Mouse (Mus musculus) kidney, postnatal 4 days (tissue): Measurements from ENCODE around the gene Cd70.

Experiments
- DNase-seq, 2 experiments: peaks; one replicate each; pipeline ENCODE4 v3.0.0; 2021; ENCODE audit warnings: mixed read lengths in 2 of 2

The Cd70 gene

GRCm38 (mm10) chr17:57148994-57149803 is at the start of gene Cd70:
Gene Cd70 (minus strand): TSS chr17:57149777.
- peak; percentile 42 to 43 for DNase-seq

DNA sequence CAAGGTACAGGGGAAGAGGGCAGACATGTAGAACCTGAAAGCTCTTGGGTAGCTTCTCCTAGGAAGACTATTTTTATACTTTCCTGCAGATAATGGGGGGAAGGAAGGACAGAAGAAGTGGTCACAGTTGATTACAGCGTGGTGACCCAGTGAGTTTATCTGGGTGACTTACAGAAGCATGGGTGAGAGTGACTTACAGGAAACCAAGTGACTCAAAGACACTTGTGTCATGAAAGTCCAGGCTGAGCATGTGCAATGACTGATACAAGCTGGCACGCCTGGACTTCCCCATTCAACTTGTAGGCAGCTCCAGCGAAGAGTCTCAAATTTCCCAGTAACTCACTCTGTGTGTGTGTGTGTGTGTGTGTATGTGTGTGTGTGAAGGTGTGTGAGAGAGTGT is 48.7 kb upstream of the Cd70 start:
- no peak for DNase-seq

- no peak for DNase-seq
Observed at GRCm38 (mm10) chr17:57195326-57196010, 45.9 kb upstream of the Cd70 start.

- no peak for DNase-seq
Observed at GRCm38 (mm10) chr17:57194771-57195170, 45.2 kb upstream of the Cd70 start.

DNA sequence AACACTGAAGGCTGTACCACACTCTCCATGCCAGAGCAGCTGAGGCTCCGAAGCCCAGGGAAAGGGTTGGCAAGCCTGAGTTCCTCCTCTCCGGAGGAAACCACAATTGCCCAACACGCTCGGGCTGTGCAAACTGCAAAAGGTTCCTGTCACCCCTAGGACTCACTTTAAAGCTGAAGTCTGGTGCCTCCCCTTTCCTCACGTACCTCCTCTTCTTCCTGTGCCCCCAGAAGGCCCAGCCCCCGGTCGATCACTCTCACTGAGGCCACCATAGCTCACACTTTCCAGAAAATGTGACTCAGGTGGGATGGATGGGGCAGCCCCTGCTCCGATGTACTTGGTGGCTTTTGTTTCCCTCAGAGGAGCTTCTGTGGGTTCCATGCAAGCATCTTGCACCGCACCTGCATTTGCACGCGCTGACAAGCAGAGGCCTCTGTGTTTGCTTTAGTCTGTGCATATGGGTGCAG is 44.5 kb upstream of the Cd70 start, which contains the start of gene Tnfsf14:
Tnfsf14 (minus strand) TSS at position 137 of the 467 bp plus-strand sequence.
- no peak for DNase-seq

DNA sequence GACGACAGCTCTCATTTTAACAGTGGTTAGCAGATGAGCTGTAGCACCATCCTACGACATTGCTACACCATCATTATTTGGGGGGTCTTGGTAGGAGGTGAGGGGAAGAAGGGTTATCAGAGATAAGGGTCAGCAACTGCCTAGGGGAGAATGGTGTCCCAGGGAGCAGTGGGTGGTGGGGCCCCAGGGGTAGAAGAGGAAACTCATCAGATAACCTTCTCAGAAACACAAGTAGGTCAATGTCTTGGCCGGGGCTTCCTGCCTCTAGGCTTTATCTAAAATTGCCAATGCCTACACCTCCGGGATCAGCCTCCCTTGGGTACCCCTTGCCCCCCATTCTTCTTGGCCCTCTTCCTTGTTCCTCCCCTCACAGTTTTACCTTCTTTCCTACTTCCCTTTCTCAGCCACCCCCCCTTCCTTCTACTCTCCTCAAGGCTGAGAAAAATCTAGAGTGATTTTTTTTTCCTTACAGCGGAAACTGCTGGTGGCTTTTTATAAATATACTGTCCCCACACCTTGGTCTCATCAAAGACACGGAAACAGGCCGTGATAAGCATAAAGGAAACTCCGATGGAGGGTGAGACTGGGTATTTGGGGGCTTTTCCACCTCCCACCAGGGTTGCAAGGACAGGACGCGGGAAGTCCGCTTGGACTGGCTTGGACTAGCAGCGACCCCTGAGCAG is 39.1 kb upstream of the Cd70 start:
- DNase-seq, result no peak

DNA sequence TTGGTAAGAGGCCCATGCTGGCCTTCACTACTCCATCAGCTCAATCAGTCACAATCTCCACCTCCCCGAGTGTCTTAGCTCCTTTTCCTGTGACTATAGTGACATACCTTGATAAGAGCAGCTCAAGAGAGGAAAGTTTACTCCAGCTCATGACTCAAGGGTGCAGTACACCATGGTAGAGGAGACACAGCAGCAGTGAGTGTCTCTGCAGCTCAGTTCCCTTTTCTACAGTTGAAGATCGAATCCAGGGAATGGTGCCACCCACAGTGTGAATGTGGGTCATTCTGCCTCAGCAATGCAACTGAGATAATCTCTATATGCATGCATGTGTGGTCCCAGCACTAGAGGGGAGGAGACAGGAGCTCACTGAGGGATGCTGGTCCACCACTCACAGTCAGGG is 36.1 kb upstream of the Cd70 start:
- no peak for DNase-seq

DNA sequence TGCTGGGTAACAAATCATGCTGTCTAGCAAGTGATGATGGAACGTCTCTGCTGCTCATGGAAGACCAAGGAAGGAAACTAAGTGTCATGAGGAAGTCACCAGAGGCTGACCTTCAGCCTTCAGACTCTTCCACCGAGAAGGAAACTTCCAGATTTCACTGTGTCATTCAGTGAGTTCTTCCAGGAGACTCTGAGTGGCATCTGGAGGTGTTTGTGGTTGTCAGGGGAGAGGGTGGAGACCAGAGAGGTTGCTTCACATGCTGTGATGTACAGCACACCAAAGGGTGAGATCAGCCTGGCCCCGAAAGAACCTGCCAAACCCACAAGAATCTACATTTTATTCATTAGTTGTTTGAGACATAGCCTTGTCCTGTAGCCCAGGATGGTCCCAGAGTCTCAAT is 33.3 kb upstream of the Cd70 start:
- DNase-seq, result no peak

- peak; percentile 22 to 39 for DNase-seq
Observed at GRCm38 (mm10) chr17:57180363-57180762, 30.8 kb upstream of the Cd70 start.

GRCm38 (mm10) chr17:57173351-57173750 is 23.8 kb upstream of the Cd70 start:
- DNase-seq, result no peak

GRCm38 (mm10) chr17:57172378-57172777 is 22.8 kb upstream of the Cd70 start:
- no peak for DNase-seq

DNA sequence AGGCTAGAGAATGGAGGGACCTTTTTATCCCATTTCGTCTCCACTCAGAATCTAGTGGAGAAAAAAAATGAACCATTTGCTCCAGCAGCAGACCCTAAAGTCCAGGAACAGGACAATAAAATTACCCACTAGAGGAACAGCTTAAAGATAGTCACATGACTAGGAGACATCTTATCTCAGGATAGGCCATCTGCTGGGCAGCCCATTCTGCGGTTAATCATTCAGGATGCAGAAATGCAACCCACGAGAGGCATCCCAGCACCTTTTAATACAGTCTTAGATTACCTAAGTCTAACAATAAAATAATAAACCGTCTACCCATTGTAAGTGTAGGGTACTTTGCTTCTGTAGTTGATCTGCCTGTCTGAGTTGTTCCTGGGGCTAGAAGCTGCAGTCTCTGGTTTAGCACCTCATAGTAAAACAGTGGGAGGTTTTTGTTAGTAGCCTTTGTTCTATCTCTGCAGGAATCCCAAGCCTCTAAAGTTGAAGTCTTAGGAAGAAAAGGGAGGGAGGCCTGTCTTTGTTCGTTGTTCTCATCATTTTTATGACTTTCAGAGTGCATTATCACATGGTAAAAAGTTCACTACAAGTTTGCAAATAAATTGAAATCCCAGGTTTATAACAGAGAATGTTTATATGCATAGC is 21.2 kb upstream of the Cd70 start:
- DNase-seq, result no peak

DNA sequence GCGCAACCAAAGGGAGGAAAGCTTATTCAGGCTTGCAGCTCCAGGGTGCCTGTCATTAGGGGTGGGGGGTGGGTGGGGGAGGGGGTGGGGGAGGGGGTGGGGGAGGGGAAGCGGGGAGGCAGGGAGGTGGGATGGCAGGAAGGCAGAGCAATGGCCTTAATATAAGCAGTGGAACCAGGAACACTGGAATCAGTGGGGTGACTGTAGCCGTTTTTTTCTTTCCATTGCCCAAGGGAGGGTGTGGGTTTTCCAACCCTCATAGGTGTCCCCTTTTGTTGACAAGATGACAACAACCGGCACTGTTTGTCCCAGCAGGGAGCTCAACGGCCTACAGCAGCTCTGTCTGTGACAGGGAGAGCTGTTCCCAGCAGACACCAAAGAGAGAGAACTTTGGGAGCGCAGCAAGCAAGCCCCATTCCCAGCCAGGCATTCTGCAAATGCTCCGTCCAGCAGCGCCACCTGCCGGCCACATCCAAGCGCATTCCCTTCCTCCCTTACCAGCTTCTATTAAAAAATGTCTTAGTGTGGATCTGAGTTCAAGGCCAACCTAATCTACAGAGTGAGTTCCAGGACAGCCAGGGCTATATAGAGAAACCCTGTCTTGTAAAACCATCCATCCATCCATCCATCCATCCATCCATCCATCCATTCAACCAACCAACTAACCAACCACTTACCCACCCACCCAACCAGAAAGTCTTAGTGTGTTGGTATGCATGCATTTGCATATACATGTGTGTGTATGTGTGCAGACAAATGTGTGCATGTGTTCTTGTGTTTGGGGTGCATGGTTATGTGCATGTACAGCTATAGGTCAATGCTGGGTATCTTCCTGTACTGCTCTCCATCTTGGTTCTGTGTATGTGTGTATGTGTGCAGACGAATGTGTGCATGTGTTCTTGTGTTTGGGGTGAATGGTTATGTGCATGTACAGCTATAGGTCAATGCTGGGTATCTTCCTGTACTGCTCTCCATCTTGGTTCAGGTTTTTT is 17.5 kb upstream of the Cd70 start:
- peak; percentile 95 to 97 for DNase-seq

DNA sequence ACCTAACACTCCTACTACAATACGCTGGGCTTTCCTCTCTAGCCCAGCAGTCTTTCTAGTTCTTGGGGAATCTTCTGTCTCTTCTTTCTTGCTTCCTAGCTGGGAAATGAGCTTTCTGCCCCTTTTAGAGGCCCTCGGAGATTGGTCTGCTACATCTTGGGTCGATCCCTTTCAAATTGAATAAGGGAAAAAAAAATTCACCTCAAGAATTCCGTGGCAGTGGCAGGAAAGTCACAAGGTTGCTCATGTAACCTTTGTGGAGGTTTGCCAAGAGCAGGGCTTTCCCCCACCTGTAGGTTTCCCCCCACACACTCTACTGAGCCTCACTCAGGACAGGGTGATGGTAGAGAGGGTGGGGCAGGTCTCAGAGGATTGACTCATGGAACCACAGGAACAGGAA is 4.2 kb upstream of the Cd70 start:
- no peak for DNase-seq

- no peak for DNase-seq
Observed at GRCm38 (mm10) chr17:57153006-57153405, 3.4 kb upstream of the Cd70 start.

DNA sequence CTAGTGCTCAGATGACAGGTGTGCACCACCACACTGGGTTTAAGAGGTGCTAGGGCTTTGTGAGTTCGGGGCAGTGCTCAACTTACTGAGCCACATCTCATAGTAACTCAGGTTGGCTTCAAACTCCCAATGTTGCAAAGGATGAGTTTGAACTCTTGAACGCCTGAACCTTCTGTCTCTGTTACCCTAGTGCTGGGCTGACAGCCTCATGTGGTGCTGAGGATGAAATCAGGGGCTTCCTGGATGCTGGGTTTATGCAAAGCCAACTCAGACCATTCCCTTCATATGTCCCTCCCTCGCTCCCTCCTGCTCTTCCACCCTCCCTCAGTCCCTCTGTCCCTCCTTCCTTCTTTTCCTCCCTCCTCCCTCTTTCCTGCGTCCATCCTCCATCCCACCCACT is 1.2 kb downstream of the Cd70 start:
- DNase-seq, result no peak

- DNase-seq, result no peak
Observed at GRCm38 (mm10) chr17:57145115-57145514, 4.5 kb downstream of the Cd70 start.

- no peak for DNase-seq
Observed at GRCm38 (mm10) chr17:57143704-57144103, 5.9 kb downstream of the Cd70 start.

GRCm38 (mm10) chr17:57139708-57140107 is 9.9 kb downstream of the Cd70 start:
- no peak for DNase-seq

DNA sequence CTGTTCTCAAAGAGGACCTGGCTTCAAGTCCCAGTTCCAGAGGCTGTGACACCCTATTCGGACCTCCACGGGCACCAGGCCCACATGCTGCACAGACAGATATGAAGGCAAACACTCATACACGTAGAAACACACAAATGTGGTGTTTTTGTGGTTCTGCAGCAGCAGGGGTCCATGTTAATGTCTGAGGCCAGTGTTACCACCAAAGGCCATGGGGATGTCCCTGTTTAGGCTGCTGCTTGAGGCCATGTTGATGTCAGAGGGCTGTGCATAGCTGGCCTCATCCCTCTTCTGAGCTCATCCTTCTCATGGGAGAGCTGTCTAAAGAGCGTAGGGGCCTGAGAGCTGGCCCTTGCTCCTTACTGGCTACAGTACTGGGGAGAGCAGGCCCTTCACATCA is 10.9 kb downstream of the Cd70 start:
- no peak for DNase-seq

GRCm38 (mm10) chr17:57135635-57136034 is 13.9 kb downstream of the Cd70 start:
- no peak for DNase-seq

GRCm38 (mm10) chr17:57134693-57135092 is 14.9 kb downstream of the Cd70 start:
- DNase-seq, result no peak
